Mouse (Mus musculus): ENCODE results near the gene Cd300lf. TPM values are rescaled to one million over a fixed set of nuclear protein-coding genes. Genes with fewer than 3 reads are reported as not detected.

Cd300lf gene
- polyA plus RNA-seq, 1 experiment from 2014 or later, result 9.3 TPM

GRCm38 (mm10) chr11:115150741-115151254 lies 17.0 kb upstream of the Cd300lf start:
- Histone ChIP-seq H3K27me3 (ENCODE audit: insufficient read depth, low read length) (peaks cover 16% of the 10 kb centered on the region; the same call in 1 of the 2 replicates), H3K4me3 (ENCODE audit: low read depth, low read length) (no peak overlapping the region), H3K36me3 (replicated peaks; ENCODE audit: insufficient read depth, low read length) (no peaks in the 10 kb centered on the region), H3K9ac (replicated peaks) (no peak overlapping the region), H3K27ac (ENCODE audit: low read depth) (no peak overlapping the region), H3K4me2 (ENCODE audit: low read depth, low read length) (no peak overlapping the region), H3K4me1 (ENCODE audit: insufficient read depth) (peaks cover 22% of the 10 kb centered on the region), H3K9me3 (ENCODE audit: low read length) (no peaks in the 10 kb centered on the region; the same call in 1 of the 2 replicates)
- no peak for ATAC-seq
- WGBS (ENCODE audit: insufficient replicate concordance), result 48% methylated on average over 6 of the region's 6 CpGs
- TF ChIP-seq CTCF (IDR thresholded peaks at IDR 0.05; ENCODE audit: low read depth) (no peak), EP300 (IDR thresholded peaks at IDR 0.05; ENCODE audit: low read depth) (no peak)
- DNase-seq, result no peak

GRCm38 (mm10) chr11:115147813-115148212 lies 14.0 kb upstream of the Cd300lf start:
- no peak for DNase-seq
- ATAC-seq, result no peak
- Histone ChIP-seq H3K4me1 (ENCODE audit: insufficient read depth) (peaks cover 6% of the 10 kb centered on the region), H3K36me3 (replicated peaks; ENCODE audit: insufficient read depth, low read length) (no peaks in the 10 kb centered on the region), H3K4me2 (ENCODE audit: low read depth, low read length) (no peak overlapping the region), H3K4me3 (ENCODE audit: low read depth, low read length) (no peak overlapping the region), H3K9ac (replicated peaks) (no peak overlapping the region), H3K27me3 (ENCODE audit: insufficient read depth, low read length) (no peaks in the 10 kb centered on the region), H3K9me3 (ENCODE audit: low read length) (no peaks in the 10 kb centered on the region; the same call in 1 of the 2 replicates), H3K27ac (ENCODE audit: low read depth) (no peak overlapping the region)
- WGBS (ENCODE audit: insufficient replicate concordance), result 75% methylated on average over 4 of the region's 4 CpGs
- TF ChIP-seq EP300 (IDR thresholded peaks at IDR 0.05; ENCODE audit: low read depth) (no peak), CTCF (IDR thresholded peaks at IDR 0.05; ENCODE audit: low read depth) (no peak)

GRCm38 (mm10) chr11:115141970-115142369 lies 8.2 kb upstream of the Cd300lf start:
- 22% methylated on average over 2 of the region's 2 CpGs for WGBS (ENCODE audit: insufficient replicate concordance)

GRCm38 (mm10) chr11:115138597-115139262 lies 4.9 kb upstream of the Cd300lf start:
- Histone ChIP-seq H3K4me3 (ENCODE audit: low read depth, low read length) (no peak overlapping the region), H3K4me2 (ENCODE audit: low read depth, low read length) (no peak overlapping the region), H3K27me3 (ENCODE audit: insufficient read depth, low read length) (no peaks in the 10 kb centered on the region), H3K9ac (replicated peaks) (no peak overlapping the region), H3K4me1 (ENCODE audit: insufficient read depth) (no peaks in the 10 kb centered on the region; the same call in 1 of the 2 replicates), H3K27ac (ENCODE audit: low read depth) (peak overlapping the region; percentile 77), H3K9me3 (ENCODE audit: low read length) (no peaks in the 10 kb centered on the region), H3K36me3 (replicated peaks; ENCODE audit: insufficient read depth, low read length) (no peaks in the 10 kb centered on the region)
- no peak for TF ChIP-seq CTCF (IDR thresholded peaks at IDR 0.05; ENCODE audit: low read depth)
- no peak for TF ChIP-seq EP300 (IDR thresholded peaks at IDR 0.05; ENCODE audit: low read depth)
- ATAC-seq (peak; percentile 66), DNase-seq (peak; percentile 25)
- 45% methylated on average over 5 of the region's 5 CpGs for WGBS (ENCODE audit: insufficient replicate concordance)

More at GRCm38 (mm10) chr11:115141970-115142369, 8.2 kb upstream of the Cd300lf start:
- Histone ChIP-seq H3K9ac (replicated peaks) (no peak overlapping the region), H3K4me3 (ENCODE audit: low read depth, low read length) (no peak overlapping the region), H3K27ac (ENCODE audit: low read depth) (no peak overlapping the region), H3K4me2 (ENCODE audit: low read depth, low read length) (no peak overlapping the region), H3K27me3 (ENCODE audit: insufficient read depth, low read length) (no peaks in the 10 kb centered on the region), H3K4me1 (ENCODE audit: insufficient read depth) (no peaks in the 10 kb centered on the region; the same call in 1 of the 2 replicates), H3K36me3 (replicated peaks; ENCODE audit: insufficient read depth, low read length) (no peaks in the 10 kb centered on the region), H3K9me3 (ENCODE audit: low read length) (no peaks in the 10 kb centered on the region)
- ATAC-seq, result no peak
- TF ChIP-seq CTCF (IDR thresholded peaks at IDR 0.05; ENCODE audit: low read depth), result no peak
- TF ChIP-seq EP300 (IDR thresholded peaks at IDR 0.05; ENCODE audit: low read depth), result no peak
- no peak for DNase-seq

- DNase-seq, result no peak
- ATAC-seq, result no peak
- H3K9me3 ChIP-seq (ENCODE audit: low read length), result no peaks in the 10 kb centered on the region
- H3K36me3 ChIP-seq (replicated peaks; ENCODE audit: insufficient read depth, low read length), result no peaks in the 10 kb centered on the region
- TF ChIP-seq EP300 (IDR thresholded peaks at IDR 0.05; ENCODE audit: low read depth), result no peak
- no peak for TF ChIP-seq CTCF (IDR thresholded peaks at IDR 0.05; ENCODE audit: low read depth)
- H3K4me2 ChIP-seq (ENCODE audit: low read depth, low read length), result peak overlapping the region; percentile 53
- no peaks in the 10 kb centered on the region for H3K4me1 ChIP-seq (ENCODE audit: insufficient read depth)
- H3K27ac ChIP-seq (ENCODE audit: low read depth), result 0 out of 2 replicates have a peak overlapping the region, but pooled peaks have one; percentile 22
- peak overlapping the region; percentile 43; the same call in 1 of the 2 replicates for H3K4me3 ChIP-seq (ENCODE audit: low read depth, low read length)
- no peaks in the 10 kb centered on the region for H3K27me3 ChIP-seq (ENCODE audit: insufficient read depth, low read length)
- H3K9ac ChIP-seq (replicated peaks), result no peak overlapping the region
- WGBS (ENCODE audit: insufficient replicate concordance), result 73% methylated on average over 8 of the region's 8 CpGs
Observed at GRCm38 (mm10) chr11:115131768-115132381, 1.9 kb downstream of the Cd300lf start.

GRCm38 (mm10) chr11:115129508-115130126 lies 4.2 kb downstream of the Cd300lf start:
- TF ChIP-seq CTCF (IDR thresholded peaks at IDR 0.05; ENCODE audit: low read depth), result no peak
- TF ChIP-seq EP300 (IDR thresholded peaks at IDR 0.05; ENCODE audit: low read depth), result no peak
- no peak for ATAC-seq
- no peak overlapping the region for H3K4me2 ChIP-seq (ENCODE audit: low read depth, low read length)

More at GRCm38 (mm10) chr11:115129508-115130126, 4.2 kb downstream of the Cd300lf start:
- WGBS (ENCODE audit: insufficient replicate concordance), result 79% methylated on average over 13 of the region's 13 CpGs
- no peaks in the 10 kb centered on the region for H3K4me1 ChIP-seq (ENCODE audit: insufficient read depth)
- no peaks in the 10 kb centered on the region for H3K27me3 ChIP-seq (ENCODE audit: insufficient read depth, low read length)
- no peak overlapping the region for H3K4me3 ChIP-seq (ENCODE audit: low read depth, low read length)
- H3K36me3 ChIP-seq (replicated peaks; ENCODE audit: insufficient read depth, low read length), result no peaks in the 10 kb centered on the region
- no peaks in the 10 kb centered on the region for H3K9me3 ChIP-seq (ENCODE audit: low read length)
- DNase-seq, result no peak
- H3K9ac ChIP-seq (replicated peaks), result no peak overlapping the region
- no peak overlapping the region for H3K27ac ChIP-seq (ENCODE audit: low read depth)
